Mouse (Mus musculus): Measurements from ENCODE around the gene Ifi44. TPM values are rescaled to one million over a fixed set of nuclear protein-coding genes. Genes with fewer than 3 reads are reported as not detected.

The Ifi44 gene
- polyA plus RNA-seq (2016; fragmentation: Nextera tagmentation; extraction: Ambion mirVana): 0.14 TPM in 1 of 2 replicates, not detected in the other

DNA sequence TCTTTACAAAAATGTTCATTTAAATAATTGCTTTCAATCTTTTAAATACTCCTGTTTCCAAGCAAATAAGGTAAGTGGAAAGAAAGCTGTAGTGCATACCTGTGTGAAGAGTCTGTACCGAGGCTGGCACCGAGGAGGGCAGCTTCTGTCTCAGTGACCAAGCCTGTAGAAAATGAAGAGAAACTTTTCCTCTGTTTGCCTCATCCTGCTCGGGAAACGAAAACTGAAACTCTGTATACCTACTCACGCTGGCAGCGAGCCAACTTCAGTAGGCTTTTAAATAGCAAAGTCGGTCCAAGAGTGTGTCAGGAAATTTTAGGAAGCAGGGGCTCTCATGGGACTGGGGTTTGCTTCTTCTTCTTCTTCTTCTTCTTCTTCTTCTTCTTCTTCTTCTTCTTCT, at the start of gene Ifi44:
TSS of gene Ifi44 (minus strand) at position 224 of the 400 bp plus-strand sequence.
- H3K9ac ChIP-seq: no peak within 1 kb of the TSS
- no peaks in the 10 kb centered on the region for H3K36me3 ChIP-seq (replicated peaks)
- ATAC-seq (ENCODE audit: low FRiP score): no peak
- 81% methylated on average over 7 of the region's 7 CpGs for WGBS
- H3K4me1 ChIP-seq: no peaks in the 10 kb centered on the region
- no peak within 1 kb of the TSS for H3K4me2 ChIP-seq
- no peaks in the 10 kb centered on the region for H3K9me3 ChIP-seq
- H3K27ac ChIP-seq: no peak within 1 kb of the TSS
- no peak within 1 kb of the TSS for H3K4me3 ChIP-seq (replicated peaks)
- no peaks in the 10 kb centered on the region for H3K27me3 ChIP-seq

DNA sequence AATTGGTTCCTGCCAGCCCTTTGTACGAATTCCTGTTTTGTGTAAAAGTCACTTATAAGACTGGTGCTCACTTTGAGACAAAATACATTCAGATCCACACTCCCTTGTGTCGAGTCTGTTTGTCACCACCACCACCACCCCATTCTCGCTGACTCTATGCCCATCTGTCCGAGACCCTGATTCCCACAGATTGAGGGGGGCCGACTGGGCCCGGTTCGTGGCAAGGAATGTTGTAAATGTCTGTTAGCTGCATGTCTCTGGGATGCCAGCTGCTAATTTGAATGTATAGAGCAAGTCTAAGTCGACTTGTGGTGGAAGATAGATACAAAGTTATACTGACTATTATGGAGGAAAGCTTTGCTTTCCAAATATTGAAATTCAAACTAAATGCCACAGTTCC, 38.9 kb upstream of the Ifi44 start:
- H3K27ac ChIP-seq: no peak overlapping the region
- no peak overlapping the region for H3K9ac ChIP-seq
- H3K27me3 ChIP-seq: no peaks in the 10 kb centered on the region
- no peaks in the 10 kb centered on the region for H3K9me3 ChIP-seq
- ATAC-seq (ENCODE audit: low FRiP score): no peak
- H3K36me3 ChIP-seq (replicated peaks): no peaks in the 10 kb centered on the region
- no peak overlapping the region for H3K4me3 ChIP-seq (replicated peaks)
- WGBS: 82% methylated on average over 8 of the region's 8 CpGs
- no peaks in the 10 kb centered on the region for H3K4me1 ChIP-seq
- no peak overlapping the region for H3K4me2 ChIP-seq

DNA sequence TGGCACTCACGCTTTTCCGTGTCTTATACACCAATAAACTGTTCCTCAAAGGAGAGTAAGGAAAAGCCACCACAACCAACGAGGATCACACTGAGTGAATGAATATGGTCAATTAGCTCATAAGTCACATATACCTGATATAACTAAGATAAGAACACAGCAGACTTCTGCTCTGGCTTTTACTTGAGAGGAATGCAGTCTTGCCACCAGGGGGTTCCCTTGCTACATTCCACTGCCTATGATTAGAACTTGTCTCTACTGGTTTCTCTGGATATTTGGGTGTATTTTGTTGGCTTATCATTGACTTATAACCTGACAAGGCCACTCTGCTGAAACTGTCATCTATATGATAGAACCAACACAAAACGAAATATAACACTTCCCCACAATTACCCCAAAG, 25.3 kb upstream of the Ifi44 start:
- H3K36me3 ChIP-seq (replicated peaks): no peaks in the 10 kb centered on the region
- H3K9me3 ChIP-seq: no peaks in the 10 kb centered on the region
- H3K4me3 ChIP-seq (replicated peaks): no peak overlapping the region
- no peaks in the 10 kb centered on the region for H3K27me3 ChIP-seq
- H3K27ac ChIP-seq: no peak overlapping the region
- H3K9ac ChIP-seq: no peak overlapping the region
- no peaks in the 10 kb centered on the region for H3K4me1 ChIP-seq
- ATAC-seq (ENCODE audit: low FRiP score): no peak
- H3K4me2 ChIP-seq: no peak overlapping the region
- WGBS: 78% methylated on average over 4 of the region's 4 CpGs

DNA sequence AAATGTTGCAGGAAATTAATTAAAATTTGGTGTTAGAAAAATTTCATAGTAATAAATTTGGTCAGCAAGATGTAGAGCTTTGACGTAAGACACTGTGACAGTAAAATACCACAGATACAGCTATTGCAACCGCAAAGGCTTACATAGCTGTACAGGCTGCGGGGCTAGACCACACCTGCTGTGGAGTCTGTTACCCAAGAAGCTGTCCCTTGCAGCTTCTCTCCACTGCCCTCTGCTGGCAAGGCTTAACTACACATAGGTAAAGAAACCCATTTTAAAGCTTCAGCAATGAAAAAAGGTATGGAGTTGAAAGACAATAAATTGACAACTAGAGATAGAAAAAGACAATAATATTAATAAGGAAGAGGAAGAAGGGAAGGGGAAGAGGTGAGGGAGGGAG, 21.3 kb upstream of the Ifi44 start:
- Histone ChIP-seq H3K27me3 (no peaks in the 10 kb centered on the region), H3K36me3 (replicated peaks) (no peaks in the 10 kb centered on the region), H3K9ac (no peak overlapping the region), H3K4me3 (replicated peaks) (no peak overlapping the region), H3K4me2 (no peak overlapping the region), H3K4me1 (no peaks in the 10 kb centered on the region), H3K27ac (no peak overlapping the region), H3K9me3 (no peaks in the 10 kb centered on the region)
- WGBS: 65% methylated on average over 3 of the region's 3 CpGs
- ATAC-seq (ENCODE audit: low FRiP score): no peak

DNA sequence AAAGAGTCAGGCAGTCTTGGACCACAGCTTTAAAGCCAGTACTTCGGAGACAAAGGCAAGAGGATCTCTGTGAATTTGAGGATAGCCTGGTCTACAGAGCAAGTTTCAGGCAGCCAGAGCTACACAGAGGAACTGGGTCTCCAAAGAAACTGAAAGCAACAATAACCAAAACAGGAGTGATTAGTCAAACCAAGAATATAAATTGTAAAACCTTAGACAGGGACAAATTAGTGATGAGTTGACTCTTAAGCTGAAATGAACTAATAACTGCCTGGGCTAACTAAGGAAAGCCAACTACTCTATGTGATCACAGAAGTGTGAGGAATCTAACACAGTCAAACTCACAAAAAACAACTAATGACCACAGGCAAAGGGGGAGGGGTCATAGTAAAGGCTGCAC, 1.2 kb downstream of the Ifi44 start:
- 92% methylated on average over 1 of the region's 1 CpGs for WGBS
- H3K4me2 ChIP-seq: no peak overlapping the region
- H3K36me3 ChIP-seq (replicated peaks): no peaks in the 10 kb centered on the region
- no peaks in the 10 kb centered on the region for H3K4me1 ChIP-seq
- H3K9me3 ChIP-seq: no peaks in the 10 kb centered on the region
- H3K27me3 ChIP-seq: no peaks in the 10 kb centered on the region
- H3K4me3 ChIP-seq (replicated peaks): no peak overlapping the region
- no peak overlapping the region for H3K9ac ChIP-seq
- no peak overlapping the region for H3K27ac ChIP-seq
- no peak for ATAC-seq (ENCODE audit: low FRiP score)

DNA sequence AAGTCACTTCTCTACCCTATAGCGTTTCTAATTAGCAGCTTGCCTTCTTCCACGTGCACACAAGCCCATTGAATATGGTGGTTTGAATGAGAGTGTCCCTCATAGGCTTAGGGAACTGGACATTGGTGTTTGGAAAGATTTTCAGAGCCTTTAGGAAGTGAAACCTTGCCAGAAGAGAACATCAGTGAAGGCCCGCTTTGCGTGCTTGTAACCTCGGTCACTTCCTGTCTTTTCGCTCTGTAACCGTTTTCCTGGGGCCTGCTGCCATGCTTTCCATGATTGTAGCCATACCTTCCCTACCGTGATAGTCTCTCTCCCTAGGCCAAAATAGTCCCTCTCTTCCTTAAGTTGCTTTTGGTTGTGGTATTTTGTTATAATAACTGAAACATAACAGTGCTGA, 3.7 kb downstream of the Ifi44 start:
- 92% methylated on average over 8 of the region's 8 CpGs for WGBS

DNA sequence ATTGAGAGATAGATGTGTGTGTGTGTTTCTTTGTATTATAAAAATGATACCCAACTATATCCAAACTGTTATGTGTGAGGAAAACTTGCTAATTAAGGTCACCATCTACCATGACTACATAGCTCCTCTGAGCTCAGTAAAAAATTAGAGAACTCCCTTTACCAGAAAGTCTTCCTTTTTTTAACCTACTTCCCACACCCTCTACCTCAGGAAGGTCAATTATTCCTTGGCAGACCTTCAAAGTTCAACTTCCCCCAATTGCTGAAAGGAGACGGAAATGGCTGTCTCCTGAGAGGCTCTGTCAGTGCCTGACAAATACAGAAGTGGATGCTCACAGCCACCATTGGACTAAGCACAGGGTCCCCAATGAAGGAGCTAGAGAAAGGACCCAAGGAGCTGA, 7.5 kb downstream of the Ifi44 start:
- 91% methylated on average over 1 of the region's 1 CpGs for WGBS
- H3K9me3 ChIP-seq: no peaks in the 10 kb centered on the region
- no peak overlapping the region for H3K27ac ChIP-seq
- ATAC-seq (ENCODE audit: low FRiP score): no peak
- no peak overlapping the region for H3K4me2 ChIP-seq
- H3K27me3 ChIP-seq: no peaks in the 10 kb centered on the region
- no peaks in the 10 kb centered on the region for H3K4me1 ChIP-seq
- H3K36me3 ChIP-seq (replicated peaks): no peaks in the 10 kb centered on the region
- no peak overlapping the region for H3K4me3 ChIP-seq (replicated peaks)
- H3K9ac ChIP-seq: no peak overlapping the region

More for the DNA sequence above, 3.7 kb downstream of the Ifi44 start:
- Histone ChIP-seq H3K4me1 (no peaks in the 10 kb centered on the region), H3K4me3 (replicated peaks) (no peak overlapping the region), H3K9me3 (no peaks in the 10 kb centered on the region), H3K9ac (no peak overlapping the region), H3K27ac (no peak overlapping the region), H3K27me3 (no peaks in the 10 kb centered on the region), H3K36me3 (replicated peaks) (no peaks in the 10 kb centered on the region), H3K4me2 (no peak overlapping the region)
- no peak for ATAC-seq (ENCODE audit: low FRiP score)

DNA sequence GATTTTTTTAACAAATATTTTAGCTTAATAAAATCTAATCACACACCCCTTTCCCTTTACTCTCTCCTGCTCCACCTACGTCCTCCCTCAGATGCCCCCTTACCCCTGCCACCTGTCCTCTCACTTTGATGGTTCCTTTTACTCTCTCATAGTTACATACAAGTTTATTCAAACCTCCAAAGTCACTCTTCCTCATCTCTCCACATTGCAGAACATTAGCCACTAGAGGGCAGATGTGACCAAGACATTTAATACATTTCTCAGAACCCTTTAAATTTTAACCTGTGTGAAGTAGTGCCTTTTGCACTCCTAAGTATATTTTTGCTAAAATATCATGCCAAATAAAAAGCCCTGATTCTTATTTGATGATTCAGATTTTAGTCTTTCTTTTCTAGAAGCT, 33.5 kb downstream of the Ifi44 start:
- peak; percentile 60 for ATAC-seq (ENCODE audit: low FRiP score)
- H3K4me3 ChIP-seq (replicated peaks): no peak overlapping the region
- 38% methylated on average over 1 of the region's 1 CpGs for WGBS

DNA sequence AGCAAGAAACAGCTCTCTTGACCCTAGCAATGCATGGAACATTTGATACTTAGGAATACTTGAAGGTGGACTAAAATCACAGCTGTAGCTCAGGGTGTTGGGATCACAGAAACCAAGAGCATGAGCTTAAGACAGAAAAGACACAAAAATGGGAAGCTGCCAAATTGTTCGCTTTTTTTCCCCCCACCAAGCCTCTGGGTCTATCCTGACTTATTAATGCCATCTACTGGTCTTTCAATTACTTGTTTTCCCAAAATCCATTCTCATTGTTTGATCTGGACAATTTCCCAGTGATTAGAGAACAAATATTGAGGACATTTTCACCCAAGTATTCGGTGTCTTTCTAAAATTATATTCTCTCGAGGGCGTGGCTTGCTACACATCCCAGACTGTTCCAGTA, 42.4 kb downstream of the Ifi44 start:
- Histone ChIP-seq H3K27me3 (no peaks in the 10 kb centered on the region), H3K4me3 (replicated peaks) (no peak overlapping the region), H3K4me1 (no peaks in the 10 kb centered on the region), H3K36me3 (replicated peaks) (no peaks in the 10 kb centered on the region), H3K27ac (no peak overlapping the region), H3K9me3 (no peaks in the 10 kb centered on the region), H3K4me2 (no peak overlapping the region), H3K9ac (no peak overlapping the region)
- 95% methylated on average over 4 of the region's 4 CpGs for WGBS
- ATAC-seq (ENCODE audit: low FRiP score): no peak

More for the DNA sequence above, 33.5 kb downstream of the Ifi44 start:
- Histone ChIP-seq H3K27ac (no peak overlapping the region), H3K4me2 (no peak overlapping the region), H3K9me3 (no peaks in the 10 kb centered on the region), H3K36me3 (replicated peaks) (no peaks in the 10 kb centered on the region), H3K9ac (no peak overlapping the region), H3K4me1 (no peaks in the 10 kb centered on the region), H3K27me3 (no peaks in the 10 kb centered on the region)

Other genes starting within 250 kb of the Ifi44 start
- not detected in 2 replicates for gene Ifi44l, start 12.9 kb upstream of the Ifi44 start, polyA plus RNA-seq (2016; fragmentation: Nextera tagmentation; extraction: Ambion mirVana)
- 0.56 and 0.65 TPM in 2 replicates for gene Ptgfr, start 87.7 kb upstream of the Ifi44 start, polyA plus RNA-seq (2016; fragmentation: Nextera tagmentation; extraction: Ambion mirVana)